Mouse (Mus musculus): ENCODE results near the gene Bscl2. TPM values are rescaled to one million over a fixed set of nuclear protein-coding genes. Genes with fewer than 3 reads are reported as not detected.
"Not testable (repeated sequence)": the region's sequence is repeated elsewhere in the genome, so short reads cannot be mapped to it uniquely, and the experiment has no call there.

Bscl2 gene
- polyA plus RNA-seq, 1 experiment from 2014 or later, result 54.6 TPM

DNA sequence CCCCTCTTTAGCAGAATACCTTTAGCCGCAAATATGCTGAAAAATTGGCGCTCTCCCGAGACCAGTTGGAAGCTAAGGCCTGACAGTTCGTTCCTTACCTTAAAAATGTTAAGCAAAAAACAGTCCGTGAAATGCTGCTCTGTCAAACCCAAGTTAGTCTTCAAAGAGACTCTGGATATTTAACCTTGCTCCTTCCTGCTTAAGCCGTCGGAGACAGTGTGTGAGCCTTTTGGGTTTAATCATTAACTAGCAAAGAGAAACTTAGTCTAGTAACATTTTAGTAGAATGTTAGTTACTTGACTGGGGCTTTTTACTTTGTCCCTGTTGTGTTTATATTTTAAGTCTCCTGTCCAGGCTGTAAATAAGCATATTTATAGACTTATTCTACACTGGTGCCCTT is 16.1 kb upstream of the Bscl2 start:
- Histone ChIP-seq H3K9me3 (ENCODE audit: control insufficient read depth, low read length) (no peaks in the 10 kb centered on the region), H3K9ac (ENCODE audit: low read length) (peak overlapping the region; percentile 98), H3K27ac (ENCODE audit: low read length) (peak overlapping the region; percentile 99), H3K4me1 (replicated peaks; ENCODE audit: control insufficient read depth, insufficient read depth, low read length) (peaks cover 28% of the 10 kb centered on the region), H3K36me3 (ENCODE audit: control insufficient read depth, insufficient read depth, low read length) (peaks cover 29% of the 10 kb centered on the region), H3K4me2 (ENCODE audit: low read depth, low read length) (peak overlapping the region; percentile 90), H3K4me3 (ENCODE audit: low read length) (peak overlapping the region; percentile 100), H3K27me3 (ENCODE audit: control insufficient read depth, insufficient read depth, low read depth, low read length) (no peaks in the 10 kb centered on the region)
- no peak for ATAC-seq (ENCODE audit: low read depth)
- 2% methylated on average over 7 of the region's 7 CpGs for WGBS

DNA sequence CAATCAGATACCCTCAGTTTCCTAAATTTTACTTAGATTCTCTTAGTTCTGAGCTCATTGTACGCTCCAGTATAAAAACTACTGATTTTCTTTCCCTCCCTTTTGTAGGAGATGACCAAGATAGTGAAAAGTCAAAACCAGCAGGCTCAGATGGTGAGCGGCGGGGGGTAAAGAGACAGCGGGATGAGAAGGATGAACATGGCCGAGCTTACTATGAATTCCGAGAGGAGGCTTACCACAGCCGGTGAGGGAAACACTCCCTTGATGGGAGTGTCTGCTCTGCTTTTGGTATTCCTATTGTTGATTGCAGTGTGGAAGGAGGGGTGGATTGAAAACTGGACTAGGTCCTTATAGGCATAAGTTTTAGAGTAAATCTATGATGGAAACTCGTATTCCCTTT is 14.6 kb upstream of the Bscl2 start:
- peaks cover 17% of the 10 kb centered on the region for H3K4me1 ChIP-seq (replicated peaks; ENCODE audit: control insufficient read depth, insufficient read depth, low read length)
- no peak overlapping the region for H3K9ac ChIP-seq (ENCODE audit: low read length)
- peak overlapping the region; percentile 90 for H3K4me2 ChIP-seq (ENCODE audit: low read depth, low read length)
- no peaks in the 10 kb centered on the region for H3K9me3 ChIP-seq (ENCODE audit: control insufficient read depth, low read length)
- peaks cover 42% of the 10 kb centered on the region for H3K36me3 ChIP-seq (ENCODE audit: control insufficient read depth, insufficient read depth, low read length)
- no peak for ATAC-seq (ENCODE audit: low read depth)
- no peaks in the 10 kb centered on the region for H3K27me3 ChIP-seq (ENCODE audit: control insufficient read depth, insufficient read depth, low read depth, low read length)
- H3K4me3 ChIP-seq (ENCODE audit: low read length), result peak overlapping the region; percentile 13; the same call in 1 of the 2 replicates
- 63% methylated on average over 8 of the region's 8 CpGs for WGBS
- no peak overlapping the region for H3K27ac ChIP-seq (ENCODE audit: low read length)

DNA sequence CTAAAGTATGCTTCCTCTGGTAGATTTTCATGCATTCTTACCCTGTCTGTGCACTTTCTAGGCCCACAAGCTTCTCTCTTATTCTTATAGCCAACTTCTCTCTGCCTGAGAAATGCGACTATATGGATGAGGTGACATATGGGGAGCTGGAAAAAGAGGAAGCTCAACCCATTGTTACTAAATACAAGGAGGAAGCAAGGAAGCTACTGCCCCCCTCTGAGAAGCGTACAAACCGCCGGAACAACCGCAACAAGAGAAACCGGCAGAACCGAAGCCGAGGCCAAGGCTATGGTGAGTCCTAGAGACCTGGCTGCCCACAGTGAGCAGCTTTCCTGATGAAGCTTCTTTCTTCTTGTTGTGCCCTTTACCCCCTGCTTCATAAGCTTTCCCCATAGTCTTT is 7.6 kb upstream of the Bscl2 start, which contains the start of gene AC129217.1:
TSS of gene AC129217.1 (plus strand) at position 114 of the 400 bp plus-strand sequence.
- Histone ChIP-seq H3K27me3 (ENCODE audit: control insufficient read depth, insufficient read depth, low read depth, low read length) (no peaks in the 10 kb centered on the region), H3K4me1 (replicated peaks; ENCODE audit: control insufficient read depth, insufficient read depth, low read length) (no peaks in the 10 kb centered on the region), H3K4me2 (ENCODE audit: low read depth, low read length) (no peak within 1 kb of the TSS), H3K36me3 (ENCODE audit: control insufficient read depth, insufficient read depth, low read length) (peaks cover 87% of the 10 kb centered on the region), H3K4me3 (ENCODE audit: low read length) (no peak within 1 kb of the TSS), H3K9ac (ENCODE audit: low read length) (no peak within 1 kb of the TSS), H3K27ac (ENCODE audit: low read length) (no peak within 1 kb of the TSS), H3K9me3 (ENCODE audit: control insufficient read depth, low read length) (no peaks in the 10 kb centered on the region)
- no peak for ATAC-seq (ENCODE audit: low read depth)
- WGBS, result 81% methylated on average over 8 of the region's 8 CpGs

DNA sequence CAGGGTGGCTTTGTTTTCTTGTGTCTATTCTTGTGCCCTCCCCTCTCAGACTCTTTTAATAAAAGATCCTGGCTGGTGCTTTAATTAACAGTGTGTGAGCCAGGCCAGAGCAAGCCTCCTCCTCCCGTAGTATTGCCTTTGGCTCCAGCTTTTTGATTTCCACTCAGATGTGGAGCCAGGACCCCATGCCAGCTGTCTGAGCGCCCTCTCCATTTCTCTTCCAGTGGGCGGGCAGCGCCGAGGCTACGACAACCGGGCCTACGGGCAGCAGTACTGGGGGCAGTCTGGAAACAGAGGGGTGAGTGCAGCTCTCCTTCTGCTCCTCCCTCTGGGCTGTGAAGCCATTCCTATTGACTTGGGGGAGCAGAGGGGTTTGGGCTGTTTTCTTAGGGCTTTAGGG is 6.6 kb upstream of the Bscl2 start:
- Histone ChIP-seq H3K36me3 (ENCODE audit: control insufficient read depth, insufficient read depth, low read length) (peaks cover 83% of the 10 kb centered on the region), H3K4me2 (ENCODE audit: low read depth, low read length) (no peak overlapping the region), H3K27me3 (ENCODE audit: control insufficient read depth, insufficient read depth, low read depth, low read length) (no peaks in the 10 kb centered on the region), H3K9me3 (ENCODE audit: control insufficient read depth, low read length) (no peaks in the 10 kb centered on the region), H3K4me1 (replicated peaks; ENCODE audit: control insufficient read depth, insufficient read depth, low read length) (no peaks in the 10 kb centered on the region), H3K27ac (ENCODE audit: low read length) (no peak overlapping the region), H3K9ac (ENCODE audit: low read length) (no peak overlapping the region), H3K4me3 (ENCODE audit: low read length) (no peak overlapping the region)
- WGBS, result 94% methylated on average over 8 of the region's 8 CpGs
- no peak for ATAC-seq (ENCODE audit: low read depth)

DNA sequence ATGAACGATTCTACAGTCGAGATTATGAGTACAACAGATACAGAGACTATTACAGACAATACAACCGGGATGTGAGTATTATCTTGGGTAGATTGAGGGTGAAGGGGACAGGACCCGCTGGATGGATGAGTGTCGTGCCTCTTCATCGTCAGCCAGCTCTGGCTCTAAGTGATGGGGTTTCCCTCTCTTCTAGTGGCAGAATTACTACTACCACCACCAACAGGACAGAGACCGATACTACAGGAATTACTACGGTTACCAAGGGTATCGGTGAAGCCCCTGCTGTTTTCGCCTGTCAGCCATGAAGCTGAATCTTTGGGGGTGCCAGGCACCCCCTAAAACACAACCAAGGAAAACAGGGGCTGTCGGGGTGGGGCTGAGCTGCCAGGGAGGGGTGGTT is 6.0 kb upstream of the Bscl2 start:
- ATAC-seq (ENCODE audit: low read depth), result no peak
- no peaks in the 10 kb centered on the region for H3K27me3 ChIP-seq (ENCODE audit: control insufficient read depth, insufficient read depth, low read depth, low read length)
- H3K4me1 ChIP-seq (replicated peaks; ENCODE audit: control insufficient read depth, insufficient read depth, low read length), result no peaks in the 10 kb centered on the region
- H3K36me3 ChIP-seq (ENCODE audit: control insufficient read depth, insufficient read depth, low read length), result peaks cover 77% of the 10 kb centered on the region
- no peak overlapping the region for H3K9ac ChIP-seq (ENCODE audit: low read length)
- 80% methylated on average over 11 of the region's 11 CpGs for WGBS
- no peaks in the 10 kb centered on the region for H3K9me3 ChIP-seq (ENCODE audit: control insufficient read depth, low read length)
- no peak overlapping the region for H3K4me3 ChIP-seq (ENCODE audit: low read length)
- H3K4me2 ChIP-seq (ENCODE audit: low read depth, low read length), result no peak overlapping the region
- no peak overlapping the region for H3K27ac ChIP-seq (ENCODE audit: low read length)

DNA sequence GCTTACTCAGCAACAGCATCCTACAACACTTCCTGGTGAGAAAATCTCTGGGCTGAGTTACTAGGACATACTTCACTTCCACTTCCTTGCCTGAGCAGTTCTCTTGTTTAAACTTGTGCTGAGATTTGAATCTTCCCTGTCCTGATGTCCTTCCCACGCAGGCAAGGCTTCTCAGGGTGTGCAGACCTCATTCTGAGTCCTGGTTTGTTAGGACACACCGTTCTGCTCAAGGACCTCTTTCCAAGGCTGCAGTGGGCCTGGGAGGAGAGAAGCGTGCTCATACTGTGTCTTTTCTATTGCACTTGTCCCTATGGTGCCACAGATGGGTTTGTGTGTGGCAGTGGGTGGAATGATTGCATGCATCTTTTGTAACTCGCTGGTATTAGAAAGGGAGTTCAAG is 4.3 kb upstream of the Bscl2 start:
- H3K4me2 ChIP-seq (ENCODE audit: low read depth, low read length), result no peak overlapping the region
- H3K4me3 ChIP-seq (ENCODE audit: low read length), result no peak overlapping the region
- no peaks in the 10 kb centered on the region for H3K4me1 ChIP-seq (replicated peaks; ENCODE audit: control insufficient read depth, insufficient read depth, low read length)
- no peak overlapping the region for H3K9ac ChIP-seq (ENCODE audit: low read length)
- H3K27ac ChIP-seq (ENCODE audit: low read length), result no peak overlapping the region
- WGBS, result 84% methylated on average over 4 of the region's 4 CpGs
- ATAC-seq (ENCODE audit: low read depth), result no peak
- no peaks in the 10 kb centered on the region for H3K9me3 ChIP-seq (ENCODE audit: control insufficient read depth, low read length)
- H3K27me3 ChIP-seq (ENCODE audit: control insufficient read depth, insufficient read depth, low read depth, low read length), result no peaks in the 10 kb centered on the region
- H3K36me3 ChIP-seq (ENCODE audit: control insufficient read depth, insufficient read depth, low read length), result peaks cover 62% of the 10 kb centered on the region

DNA sequence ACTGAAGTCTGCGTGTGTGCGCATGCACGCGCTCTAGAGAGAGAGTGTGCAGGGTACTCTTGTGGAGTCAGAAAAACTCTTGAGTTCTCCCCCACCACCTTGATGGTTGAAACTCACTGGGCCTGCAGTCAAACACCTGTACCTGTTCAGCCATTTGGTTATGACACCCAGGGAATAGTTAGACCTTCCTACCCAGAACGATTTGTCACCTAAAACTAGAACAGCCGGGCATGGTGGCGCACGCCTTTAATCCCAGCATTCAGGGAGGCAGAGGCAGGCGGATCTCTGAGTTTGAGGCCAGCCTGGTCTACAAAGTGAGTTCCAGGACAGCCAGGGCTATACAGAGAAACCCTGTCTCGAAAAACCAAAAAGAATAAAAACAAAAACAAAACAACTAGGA is 940 bp upstream of the Bscl2 start:
- H3K27ac ChIP-seq (ENCODE audit: low read length); H3K4me3 ChIP-seq (ENCODE audit: low read length); H3K9me3 ChIP-seq (ENCODE audit: control insufficient read depth, low read length); H3K9ac ChIP-seq (ENCODE audit: low read length); H3K4me2 ChIP-seq (ENCODE audit: low read depth, low read length); ATAC-seq (ENCODE audit: low read depth); H3K27me3 ChIP-seq (ENCODE audit: control insufficient read depth, insufficient read depth, low read depth, low read length): not testable (repeated sequence)
- H3K36me3 ChIP-seq (ENCODE audit: control insufficient read depth, insufficient read depth, low read length), result peaks cover 30% of the 10 kb centered on the region
- 97% methylated on average over 10 of the region's 10 CpGs for WGBS
- peaks cover 18% of the 10 kb centered on the region for H3K4me1 ChIP-seq (replicated peaks; ENCODE audit: control insufficient read depth, insufficient read depth, low read length)

DNA sequence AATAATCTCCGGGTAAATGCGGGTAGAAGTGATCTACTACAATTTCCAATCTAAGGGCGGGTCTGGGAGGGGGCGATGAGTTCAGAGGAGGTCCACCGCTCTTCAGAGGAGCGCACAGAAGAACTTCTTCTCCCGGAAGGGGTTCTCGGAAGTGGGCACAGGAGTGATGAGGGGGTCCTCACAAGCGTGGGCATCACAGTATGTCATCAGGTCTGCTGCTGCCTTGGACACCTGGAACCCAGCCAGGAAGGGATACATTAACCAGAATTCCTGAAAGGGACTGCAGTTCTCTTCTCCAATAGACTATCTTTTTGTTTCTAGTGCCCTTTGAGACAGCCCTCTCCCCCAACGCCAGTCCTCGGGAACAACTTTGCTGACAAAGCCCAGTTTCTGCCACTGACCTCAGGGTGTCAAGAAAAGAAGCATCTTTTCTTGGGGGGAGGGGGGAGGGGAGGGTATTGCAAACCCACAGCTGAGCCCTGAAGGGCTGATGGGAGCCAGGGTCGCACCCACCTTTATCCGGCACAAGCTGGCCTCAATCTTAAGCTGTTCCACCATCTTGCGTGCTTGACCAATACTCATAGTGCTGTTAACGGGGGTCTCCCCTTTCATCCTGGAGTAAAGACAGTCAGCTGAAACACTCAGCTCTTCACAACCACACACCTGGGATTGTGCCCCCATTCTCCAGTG is 919 bp downstream of the Bscl2 start:
- Histone ChIP-seq H3K9ac (ENCODE audit: low read length) (peak overlapping the region; percentile 89), H3K4me2 (ENCODE audit: low read depth, low read length) (peak overlapping the region; percentile 95), H3K4me3 (ENCODE audit: low read length) (peak overlapping the region; percentile 64), H3K27ac (ENCODE audit: low read length) (peak overlapping the region; percentile 98), H3K36me3 (ENCODE audit: control insufficient read depth, insufficient read depth, low read length) (peaks cover 12% of the 10 kb centered on the region), H3K4me1 (replicated peaks; ENCODE audit: control insufficient read depth, insufficient read depth, low read length) (peaks cover 18% of the 10 kb centered on the region), H3K9me3 (ENCODE audit: control insufficient read depth, low read length) (no peaks in the 10 kb centered on the region), H3K27me3 (ENCODE audit: control insufficient read depth, insufficient read depth, low read depth, low read length) (no peaks in the 10 kb centered on the region)
- no peak for ATAC-seq (ENCODE audit: low read depth)
- WGBS, result 15% methylated on average over 15 of the region's 15 CpGs

DNA sequence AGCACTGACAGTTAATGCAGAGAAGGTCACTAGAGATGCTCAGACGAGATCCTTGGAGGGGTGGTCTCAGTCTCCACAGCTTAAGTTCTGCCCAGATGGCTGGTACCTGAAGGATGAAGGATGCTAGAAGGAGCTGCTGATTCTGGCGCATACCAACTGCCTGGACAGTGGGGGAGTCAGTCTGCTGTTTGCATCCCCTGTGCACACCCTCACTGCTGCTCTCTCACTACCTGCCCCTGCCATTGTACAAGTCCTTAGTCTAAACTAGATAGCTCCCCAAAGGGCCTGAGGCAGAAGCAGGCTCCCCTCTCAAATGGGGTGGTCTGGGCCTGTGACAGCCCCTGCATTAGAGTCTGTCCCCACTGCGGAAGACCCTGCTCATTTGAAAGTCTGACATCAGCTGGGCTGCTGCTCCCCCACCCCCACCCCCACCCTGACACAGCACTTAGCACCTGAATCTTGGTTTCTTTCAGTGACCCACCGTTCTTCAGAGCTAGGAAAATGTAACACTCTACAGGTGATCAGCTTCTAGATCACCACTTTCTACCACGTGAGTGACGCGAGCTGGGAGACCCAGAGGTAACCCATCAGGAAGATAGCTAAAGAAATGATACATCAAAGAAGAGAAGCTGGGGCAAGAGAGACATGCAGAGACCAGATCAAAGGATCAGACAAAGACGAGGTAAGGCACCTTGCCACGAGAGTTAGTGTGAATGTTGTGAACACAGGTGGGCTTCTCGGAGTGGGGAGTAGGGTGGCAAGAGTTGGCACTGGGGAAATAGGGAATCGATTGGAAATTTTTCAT is 2.0 kb downstream of the Bscl2 start, which contains the start of gene Gng3:
TSS of gene Gng3 (minus strand) at position 92 of the 805 bp plus-strand sequence.
- Histone ChIP-seq H3K9ac (ENCODE audit: low read length) (peak within 1 kb of the TSS; percentile 89), H3K36me3 (ENCODE audit: control insufficient read depth, insufficient read depth, low read length) (peaks cover 6% of the 10 kb centered on the region), H3K9me3 (ENCODE audit: control insufficient read depth, low read length) (no peaks in the 10 kb centered on the region), H3K4me3 (ENCODE audit: low read length) (peak within 1 kb of the TSS; percentile 64), H3K4me1 (replicated peaks; ENCODE audit: control insufficient read depth, insufficient read depth, low read length) (peaks cover 18% of the 10 kb centered on the region), H3K4me2 (ENCODE audit: low read depth, low read length) (peak within 1 kb of the TSS; percentile 95), H3K27me3 (ENCODE audit: control insufficient read depth, insufficient read depth, low read depth, low read length) (no peaks in the 10 kb centered on the region), H3K27ac (ENCODE audit: low read length) (peak within 1 kb of the TSS; percentile 98)
- ATAC-seq (ENCODE audit: low read depth), result no peak
- 71% methylated on average over 11 of the region's 11 CpGs for WGBS

Data from lung, embryonic 16.5 days (tissue).